Mouse (Mus musculus) ES-Bruce4 (cell line): ENCODE measurements around the gene Ptpn6. TPM values are rescaled to one million over a fixed set of nuclear protein-coding genes. Genes with fewer than 3 reads are reported as not detected.

Experiments
- H3K27ac ChIP-seq: 2 replicates; pipeline ENCODE4 v1.5.1; 2012; ENCODE audit warnings: low read length, inconsistent platforms; ENCODE audit not compliant: insufficient read depth
- H3K27me3 ChIP-seq: 2 replicates; pipeline ENCODE4 v1.6.1; 2012; ENCODE audit warnings: mild to moderate bottlenecking, low read length, inconsistent platforms; ENCODE audit not compliant: control insufficient read depth, poor library complexity, insufficient read depth, severe bottlenecking
- H3K36me3 ChIP-seq: 2 replicates; pipeline ENCODE4 v1.6.1; 2012; ENCODE audit warnings: inconsistent platforms, mild to moderate bottlenecking, low read length, moderate library complexity; ENCODE audit not compliant: control insufficient read depth, poor library complexity, insufficient read depth, severe bottlenecking
- H3K4me1 ChIP-seq: one replicate; pipeline ENCODE4 v1.8.1; 2011; ENCODE audit warnings: low read length; ENCODE audit not compliant: control insufficient read depth, insufficient read depth
- H3K4me3 ChIP-seq: 2 replicates; pipeline ENCODE4 v1.5.1; 2011; ENCODE audit warnings: low read depth, mild to moderate bottlenecking, low read length
- H3K9ac ChIP-seq: 2 replicates; pipeline ENCODE4 v1.6.1; 2012; ENCODE audit warnings: low read depth, mild to moderate bottlenecking, inconsistent platforms; ENCODE audit not compliant: poor library complexity, severe bottlenecking
- H3K9me3 ChIP-seq: replicated peaks from 2 replicates; pipeline ENCODE4 v1.6.1; 2012; ENCODE audit warnings: mild to moderate bottlenecking, low read length, inconsistent platforms; ENCODE audit not compliant: control insufficient read depth, poor library complexity, insufficient read depth, severe bottlenecking
- CTCF ChIP-seq: IDR thresholded peaks from one replicate; pipeline ENCODE4 v1.8.1; 2011; ENCODE audit warnings: low read depth, low read length
- EP300 ChIP-seq: IDR thresholded peaks from 2 replicates; pipeline ENCODE4 v1.6.1; 2011; ENCODE audit warnings: low read depth, low read length; ENCODE audit not compliant: insufficient read depth
- POLR2A ChIP-seq: IDR thresholded peaks from one replicate; pipeline ENCODE4 v1.8.1; 2011; ENCODE audit warnings: low read length; ENCODE audit not compliant: insufficient read depth
- polyA plus RNA-seq: library from polyadenylated mRNA; stranded (reverse); fragments of >200 nt; gene quantifications from 2 replicates; pipeline ENCODE4 v1.2.4, GENCODE M21; 2011; ENCODE audit warnings: low read depth; ENCODE audit not compliant: missing spikeins, insufficient read depth, insufficient read length

Gene Ptpn6
- polyA plus RNA-seq, 1 experiment = 15.4 TPM

- peak overlapping the region; percentile 3; the same call in 1 of the 2 replicates for H3K27ac ChIP-seq
- H3K4me1 ChIP-seq = no peaks in the 10 kb centered on the region
- peak overlapping the region; percentile 72 for H3K4me3 ChIP-seq
- TF ChIP-seq POLR2A (no peak), EP300 (no peak), CTCF (no peak)
- peaks cover 23% of the 10 kb centered on the region for H3K36me3 ChIP-seq
- no peaks in the 10 kb centered on the region for H3K27me3 ChIP-seq
- no peaks in the 10 kb centered on the region for H3K9me3 ChIP-seq
- peak overlapping the region; percentile 82 for H3K9ac ChIP-seq
Observed at GRCm38 (mm10) chr6:124719354-124719978, 19.0 kb downstream of the Ptpn6 start.

DNA sequence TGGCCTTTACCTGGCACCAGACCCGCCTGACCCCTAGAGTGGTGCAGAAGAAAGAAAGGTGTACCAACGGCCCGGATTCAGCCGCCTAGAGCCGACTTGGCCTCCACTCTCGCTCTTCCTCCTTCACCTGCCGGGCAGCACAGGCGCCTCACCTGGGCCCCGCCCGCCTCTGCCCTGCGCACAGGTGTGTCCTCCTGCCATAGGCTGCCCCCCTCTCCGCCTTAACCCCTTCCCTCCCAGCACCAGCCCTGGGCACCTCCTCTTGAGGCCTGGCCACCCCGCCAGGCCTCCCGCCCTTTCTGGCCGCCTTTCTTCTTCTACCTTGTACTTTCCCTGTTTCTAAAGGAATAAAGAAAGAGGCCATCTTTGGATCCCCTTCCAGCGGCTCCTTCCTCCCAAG lies 19.8 kb downstream of the Ptpn6 start:
- peak overlapping the region; percentile 3; the same call in 1 of the 2 replicates for H3K27ac ChIP-seq
- peak overlapping the region; percentile 72 for H3K4me3 ChIP-seq
- H3K27me3 ChIP-seq = no peaks in the 10 kb centered on the region
- H3K9ac ChIP-seq = peak overlapping the region; percentile 82
- H3K9me3 ChIP-seq = no peaks in the 10 kb centered on the region
- peaks cover 27% of the 10 kb centered on the region for H3K36me3 ChIP-seq
- TF ChIP-seq POLR2A (no peak), EP300 (no peak), CTCF (no peak)
- H3K4me1 ChIP-seq = no peaks in the 10 kb centered on the region

DNA sequence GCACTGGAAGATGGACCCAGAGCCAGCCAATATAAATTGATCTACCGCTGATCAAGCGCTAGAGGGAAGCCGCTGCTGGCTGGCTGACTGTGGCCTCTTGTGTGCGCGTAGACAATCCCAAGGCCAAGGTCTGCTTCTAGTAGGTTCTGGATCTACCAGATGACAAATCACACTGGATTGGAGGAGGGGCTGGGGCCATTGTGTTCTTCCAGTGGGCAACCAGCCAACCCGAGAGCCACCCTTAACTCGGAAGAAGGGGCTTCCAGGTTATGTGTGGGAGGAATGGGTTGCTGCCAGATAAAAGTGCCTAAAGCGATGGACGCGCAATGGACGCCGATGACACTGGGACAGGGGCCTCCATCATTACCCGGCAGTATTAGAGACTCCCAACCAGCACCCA lies 20.5 kb downstream of the Ptpn6 start:
- Histone ChIP-seq H3K4me3 (peak overlapping the region; percentile 72), H3K36me3 (peaks cover 27% of the 10 kb centered on the region)

GRCm38 (mm10) chr6:124716864-124717490 lies 21.5 kb downstream of the Ptpn6 start:
- Histone ChIP-seq H3K9me3 (no peaks in the 10 kb centered on the region), H3K9ac (no peak overlapping the region; the same call in 1 of the 2 replicates), H3K27ac (peak overlapping the region; percentile 24), H3K4me1 (no peaks in the 10 kb centered on the region), H3K4me3 (peak overlapping the region; percentile 72), H3K36me3 (peaks cover 27% of the 10 kb centered on the region), H3K27me3 (no peaks in the 10 kb centered on the region)
- TF ChIP-seq CTCF = peak; percentile 82
- TF ChIP-seq POLR2A = no peak
- TF ChIP-seq EP300 = 0 out of 2 replicates have a peak, but pooled peaks have one; percentile 29

More for the DNA sequence above, 20.5 kb downstream of the Ptpn6 start:
- H3K9me3 ChIP-seq = no peaks in the 10 kb centered on the region
- peak overlapping the region; percentile 82 for H3K9ac ChIP-seq
- H3K4me1 ChIP-seq = no peaks in the 10 kb centered on the region
- H3K27me3 ChIP-seq = no peaks in the 10 kb centered on the region
- H3K27ac ChIP-seq = peak overlapping the region; percentile 27; the same call in 1 of the 2 replicates
- TF ChIP-seq POLR2A (no peak), CTCF (no peak), EP300 (no peak)

DNA sequence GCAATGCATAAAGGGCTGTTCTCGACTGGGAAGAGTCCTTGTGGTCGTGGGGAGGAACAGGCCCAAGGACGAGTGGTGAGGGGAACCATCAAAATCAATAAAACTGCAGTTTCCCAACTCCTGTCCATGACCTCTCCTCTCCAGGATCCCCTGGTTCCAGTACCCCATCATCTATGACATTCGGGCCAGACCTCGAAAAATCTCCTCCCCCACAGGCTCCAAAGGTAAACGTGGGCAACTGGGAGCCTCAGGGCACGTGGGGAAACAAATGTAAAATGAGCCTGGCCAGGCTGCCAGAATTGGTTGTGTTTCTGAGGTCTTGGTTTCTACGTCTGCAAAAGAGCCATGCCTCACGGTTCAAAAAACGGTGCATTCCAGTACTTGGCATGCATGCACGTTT lies 25.6 kb downstream of the Ptpn6 start:
- no peak for TF ChIP-seq EP300
- H3K4me1 ChIP-seq = no peaks in the 10 kb centered on the region

More for the DNA sequence above, 25.6 kb downstream of the Ptpn6 start:
- H3K9ac ChIP-seq = peak overlapping the region; percentile 91
- peak overlapping the region; percentile 81 for H3K4me3 ChIP-seq
- peaks cover 40% of the 10 kb centered on the region for H3K36me3 ChIP-seq
- no peaks in the 10 kb centered on the region for H3K9me3 ChIP-seq
- H3K27me3 ChIP-seq = no peaks in the 10 kb centered on the region
- H3K27ac ChIP-seq = 0 out of 2 replicates have a peak overlapping the region, but pooled peaks have one; percentile 3
